Mouse (Mus musculus): ENCODE data around the gene Tiam1. TPM values are rescaled to one million over a fixed set of nuclear protein-coding genes. Genes with fewer than 3 reads are reported as not detected.

The Tiam1 gene
- total RNA-seq, 2 experiments from 2014 or later: 6.4 to 7.1 TPM

DNA sequence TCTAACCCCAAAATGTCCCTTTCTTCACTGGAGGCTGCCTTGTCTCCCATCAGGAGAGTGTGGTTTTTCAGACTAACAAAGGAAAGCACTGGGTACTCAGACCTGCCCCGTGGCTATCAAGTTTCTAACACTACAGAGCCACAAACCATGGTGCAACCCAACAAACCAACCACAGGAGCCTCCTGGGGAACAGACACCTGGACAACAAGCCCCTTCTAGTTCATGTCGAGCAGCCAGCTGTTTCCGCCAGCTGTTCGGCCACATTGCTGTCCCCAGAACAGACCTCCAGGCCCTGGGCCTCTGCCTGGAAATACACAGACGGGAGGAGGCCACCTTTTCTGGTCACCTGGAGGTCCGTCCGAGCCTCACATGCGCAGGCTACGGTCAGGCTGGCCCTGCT lies 21.1 kb downstream of the Tiam1 start:
- Histone ChIP-seq H3K27ac (no peak overlapping the region), H3K4me3 (no peak overlapping the region)
- no peak for DNase-seq
- TF ChIP-seq CTCF (IDR thresholded peaks at IDR 0.05): no peak
- intact Hi-C loops (cut with DNase I): no loop called here

DNA sequence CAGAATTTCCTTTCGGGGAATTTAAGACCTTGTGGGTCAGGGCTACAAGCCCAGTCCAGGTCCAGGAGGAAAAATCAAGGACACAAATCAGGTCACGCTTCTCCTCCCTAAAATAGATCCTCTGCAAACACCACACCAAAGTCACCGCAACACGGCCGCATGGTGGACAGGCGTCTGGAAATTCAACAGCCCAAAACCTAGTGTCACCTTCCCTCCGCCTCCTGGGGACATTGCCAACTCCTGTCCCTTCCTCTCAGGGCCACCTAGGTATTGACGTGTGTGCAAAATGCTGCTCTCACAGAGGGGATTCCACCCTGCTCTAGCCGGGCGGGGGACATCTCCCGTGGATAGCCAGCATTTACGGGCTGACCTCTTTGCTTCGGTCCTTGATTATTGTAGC lies 21.8 kb downstream of the Tiam1 start:
- intact Hi-C loops (cut with DNase I): no loop called here
- no peak for TF ChIP-seq CTCF (IDR thresholded peaks at IDR 0.05)
- no peak overlapping the region for H3K4me3 ChIP-seq
- no peak for DNase-seq
- H3K27ac ChIP-seq: no peak overlapping the region

DNA sequence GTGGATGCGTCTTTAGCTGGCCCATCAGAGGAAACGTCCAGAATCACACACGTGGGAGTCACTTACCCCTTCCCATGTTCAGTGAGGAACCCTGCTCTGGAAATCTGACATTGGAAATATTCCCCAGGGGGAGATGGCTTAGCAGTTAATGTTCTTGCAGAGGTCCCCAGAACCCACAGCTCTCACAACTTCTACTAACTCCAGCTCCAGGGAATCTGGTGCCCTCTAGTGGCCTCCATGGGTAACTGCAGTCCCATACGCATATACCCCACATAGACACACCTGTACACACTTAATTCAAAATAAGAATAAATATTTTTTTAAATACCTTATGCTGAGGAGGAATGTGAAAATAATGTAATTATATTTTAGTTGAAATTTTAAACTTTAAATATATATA lies 23.6 kb downstream of the Tiam1 start:
- no peak for DNase-seq
- TF ChIP-seq CTCF (IDR thresholded peaks at IDR 0.05): peak; percentile 53

DNA sequence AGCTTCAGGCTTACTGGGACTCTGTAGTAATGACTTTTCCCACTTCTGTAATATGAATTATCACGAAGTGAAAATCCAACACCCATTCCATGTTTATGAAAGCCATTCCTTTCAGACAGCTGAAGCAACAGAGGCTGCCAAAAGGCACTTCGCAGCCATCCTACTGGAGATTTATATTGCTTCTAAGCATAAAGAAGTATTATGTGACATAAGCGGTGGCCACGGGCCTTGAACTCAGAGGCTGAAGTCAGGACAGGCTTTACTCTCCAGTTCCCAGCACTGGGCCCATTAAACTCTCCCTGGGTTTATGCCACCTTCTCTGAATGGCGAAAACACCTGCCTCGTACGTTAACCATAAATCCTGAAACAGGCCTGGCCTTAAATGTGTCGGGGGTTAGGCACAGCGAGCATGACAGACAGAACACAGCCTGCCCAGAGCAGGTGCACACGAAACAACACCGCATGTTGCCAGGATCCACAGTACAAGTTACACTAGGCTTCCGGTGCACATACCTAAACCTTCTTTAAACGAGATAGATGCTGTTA lies 26.9 kb downstream of the Tiam1 start:
- DNase-seq: no peak
- TF ChIP-seq CTCF (IDR thresholded peaks at IDR 0.05): no peak
- intact Hi-C loops (cut with DNase I): no loop called here

More for the DNA sequence above, 23.6 kb downstream of the Tiam1 start:
- Histone ChIP-seq H3K27ac (no peak overlapping the region), H3K4me3 (no peak overlapping the region)
- intact Hi-C loops (cut with DNase I): no loop called here

DNA sequence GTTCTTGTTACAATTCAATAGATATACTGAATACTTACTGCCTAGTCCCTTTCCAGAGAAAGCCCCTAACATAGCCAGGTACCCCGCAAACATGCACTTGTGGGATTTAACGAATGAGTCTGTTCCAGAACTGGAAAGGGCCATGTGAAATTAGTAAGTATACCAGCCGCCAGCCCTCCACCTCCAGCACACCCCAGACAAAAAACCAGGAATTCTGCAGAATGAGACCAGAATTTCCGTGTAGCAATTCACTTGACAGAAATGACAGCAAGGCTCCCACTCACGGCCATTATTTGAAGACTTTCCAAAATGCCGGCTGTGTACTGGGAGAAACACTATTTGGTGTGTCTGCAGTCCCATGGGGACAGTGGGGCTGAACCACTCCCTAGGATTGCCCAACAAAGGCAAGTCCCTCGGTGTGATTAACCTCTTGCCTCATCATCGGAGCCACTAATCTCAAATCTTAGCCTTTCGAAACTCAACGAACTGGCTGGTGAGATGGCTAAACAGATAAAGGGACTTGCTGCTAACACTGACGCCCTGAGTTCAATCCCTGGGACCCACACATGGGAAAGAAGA lies 30.9 kb downstream of the Tiam1 start:
- DNase-seq: peak; percentile 51
- intact Hi-C loops (cut with DNase I): no loop called here
- TF ChIP-seq CTCF (IDR thresholded peaks at IDR 0.05): no peak
- Histone ChIP-seq H3K4me3 (no peak overlapping the region), H3K27ac (no peak overlapping the region)

More for the DNA sequence above, 26.9 kb downstream of the Tiam1 start:
- Histone ChIP-seq H3K4me3 (no peak overlapping the region), H3K27ac (no peak overlapping the region)

DNA sequence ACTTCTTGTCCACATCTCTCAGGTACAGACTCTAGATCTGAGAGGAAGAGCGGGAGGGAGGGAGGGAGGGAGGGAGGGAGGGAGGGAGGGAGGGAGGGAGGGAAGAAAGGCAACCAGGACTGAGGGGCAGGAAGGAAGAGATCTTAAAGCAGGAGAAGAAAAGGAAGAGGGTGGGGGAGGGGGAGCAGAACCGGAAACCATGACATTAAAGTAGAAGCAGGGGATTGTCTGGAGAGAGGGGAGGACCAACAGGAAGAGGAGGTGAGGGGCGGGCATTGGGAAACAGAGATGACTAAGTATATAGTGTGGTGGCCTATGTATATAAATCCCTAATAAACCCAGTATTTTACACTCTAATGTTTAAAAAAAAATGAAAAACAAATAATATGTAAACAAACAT lies 34.1 kb downstream of the Tiam1 start:
- DNase-seq: no peak
- no peak for TF ChIP-seq CTCF (IDR thresholded peaks at IDR 0.05)
- Histone ChIP-seq H3K27ac (no peak overlapping the region), H3K4me3 (no peak overlapping the region)
- intact Hi-C loops (cut with DNase I): no loop called here

DNA sequence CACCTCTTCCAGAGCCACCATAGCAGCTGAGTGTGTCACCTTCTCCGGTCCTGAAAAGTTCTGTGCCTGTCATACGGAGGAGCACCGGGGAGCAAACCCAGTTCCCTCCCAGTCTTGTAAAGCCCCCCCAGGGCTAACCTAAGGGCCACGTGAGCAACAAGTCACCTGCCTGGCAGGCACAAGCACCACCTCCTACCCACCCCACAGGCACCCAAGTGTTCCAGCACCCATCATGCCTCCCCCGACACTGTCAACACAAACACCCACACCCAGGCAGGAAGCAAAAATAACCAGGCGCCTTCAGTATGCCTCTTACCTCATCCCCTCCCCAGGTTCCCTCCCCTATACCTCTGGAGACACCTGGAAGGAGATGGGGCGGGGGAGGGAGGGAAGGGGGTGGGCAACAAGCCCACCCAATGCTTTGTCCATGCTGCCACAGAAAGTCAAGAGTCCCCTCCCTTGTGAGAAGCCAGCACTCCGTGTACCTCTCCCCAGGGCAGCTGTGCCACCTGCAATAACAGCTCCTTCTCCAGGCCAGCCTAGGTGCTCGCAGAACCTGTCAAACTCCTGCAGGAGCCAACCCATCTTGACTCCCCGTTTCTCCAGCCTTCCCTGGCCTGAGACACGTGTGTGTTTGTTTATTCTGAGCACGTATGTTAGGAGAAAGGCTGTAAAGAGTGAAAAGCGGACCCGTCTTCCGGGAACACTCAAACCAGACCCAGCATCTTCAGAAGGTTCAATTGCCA lies 38.7 kb downstream of the Tiam1 start:
- intact Hi-C loops (cut with DNase I): no loop called here
- no peak for DNase-seq
- Histone ChIP-seq H3K4me3 (no peak overlapping the region), H3K27ac (no peak overlapping the region)
- TF ChIP-seq CTCF (IDR thresholded peaks at IDR 0.05): no peak

DNA sequence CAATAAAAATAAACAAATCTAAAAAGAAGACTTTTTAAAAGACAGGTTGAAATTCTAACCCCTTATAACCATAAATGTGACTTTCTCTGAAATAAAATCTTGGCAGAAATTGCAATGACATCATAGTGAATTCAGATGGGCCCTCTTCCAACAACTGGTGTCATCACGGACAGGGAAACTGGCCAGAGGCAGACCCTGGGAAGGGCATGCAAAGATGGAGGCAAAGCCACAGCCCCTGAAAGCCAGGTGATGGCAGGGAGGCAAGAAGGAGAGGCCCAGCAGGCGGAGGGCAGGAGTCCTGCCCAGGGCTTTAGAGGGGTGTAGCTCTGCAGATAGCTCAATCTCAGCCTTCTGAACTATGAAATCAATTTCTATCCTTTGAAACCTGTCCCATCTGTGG lies 39.8 kb downstream of the Tiam1 start:
- H3K4me3 ChIP-seq: no peak overlapping the region
- DNase-seq: no peak
- intact Hi-C loops (cut with DNase I): no loop called here
- H3K27ac ChIP-seq: no peak overlapping the region
- no peak for TF ChIP-seq CTCF (IDR thresholded peaks at IDR 0.05)

DNA sequence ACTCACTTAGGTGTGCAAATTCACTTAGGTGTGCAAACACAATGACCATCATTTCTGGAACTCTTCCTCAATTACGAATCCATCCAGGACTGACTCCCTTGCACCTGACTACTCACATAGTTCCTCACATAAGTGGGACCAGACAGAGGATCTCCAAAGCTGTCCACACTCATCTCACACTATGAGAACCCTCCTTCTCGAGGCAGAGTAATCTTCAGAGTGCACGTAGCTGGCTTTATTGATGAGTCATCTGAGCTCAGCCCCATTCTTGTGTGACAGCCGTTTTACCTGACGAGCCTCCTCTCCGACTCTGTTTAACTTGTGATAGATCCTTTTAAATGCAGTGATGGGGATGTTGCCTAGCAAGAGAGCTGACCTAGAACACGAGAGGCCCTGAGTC lies 41.0 kb downstream of the Tiam1 start:
- TF ChIP-seq CTCF (IDR thresholded peaks at IDR 0.05): no peak
- no peak for DNase-seq
- no peak overlapping the region for H3K27ac ChIP-seq
- intact Hi-C loops (cut with DNase I): no loop called here
- no peak overlapping the region for H3K4me3 ChIP-seq

DNA sequence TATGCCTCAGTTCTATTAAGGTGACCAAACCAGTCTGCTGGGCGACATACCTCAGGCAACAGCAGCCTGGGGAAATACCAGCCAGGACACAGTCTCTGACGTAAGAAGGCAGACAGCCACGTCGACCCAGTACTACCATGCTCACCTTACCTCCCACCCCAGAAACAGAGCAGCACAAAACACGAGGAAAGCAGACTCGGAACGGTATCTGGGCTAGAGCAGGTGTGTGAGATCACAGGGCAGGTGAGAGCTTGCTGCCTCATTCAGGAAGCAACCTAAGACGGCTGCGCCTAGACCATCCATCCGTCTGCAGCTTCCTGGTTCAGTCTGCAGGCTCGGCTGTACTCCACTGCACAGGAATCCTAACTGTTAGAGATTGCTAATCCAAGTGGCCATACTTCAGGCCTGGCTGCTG lies 45.4 kb downstream of the Tiam1 start:
- no peak for TF ChIP-seq CTCF (IDR thresholded peaks at IDR 0.05)
- intact Hi-C loops (cut with DNase I): no loop called here
- DNase-seq: no peak
- H3K4me3 ChIP-seq: no peak overlapping the region
- H3K27ac ChIP-seq: no peak overlapping the region

DNA sequence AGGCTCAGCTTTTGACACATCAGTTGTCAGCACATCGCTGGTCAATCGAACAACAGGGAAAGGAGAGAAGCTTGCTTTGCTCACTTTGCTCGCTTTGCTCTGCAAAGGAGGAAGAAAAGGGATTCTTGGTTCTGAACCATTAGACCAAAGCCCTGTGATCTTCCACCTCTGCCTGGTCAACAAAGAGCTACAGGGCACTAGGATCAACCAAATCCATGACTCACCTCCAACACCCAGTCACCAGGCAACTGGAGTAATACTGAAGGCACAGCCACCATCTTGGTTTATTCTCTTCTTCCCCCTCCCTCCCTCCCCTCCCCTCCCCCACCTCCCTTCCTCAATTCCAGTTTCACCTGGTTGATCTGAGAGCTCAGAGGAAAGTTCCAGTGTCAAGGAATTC lies 45.8 kb downstream of the Tiam1 start:
- TF ChIP-seq CTCF (IDR thresholded peaks at IDR 0.05): no peak
- intact Hi-C loops (cut with DNase I): no loop called here

DNA sequence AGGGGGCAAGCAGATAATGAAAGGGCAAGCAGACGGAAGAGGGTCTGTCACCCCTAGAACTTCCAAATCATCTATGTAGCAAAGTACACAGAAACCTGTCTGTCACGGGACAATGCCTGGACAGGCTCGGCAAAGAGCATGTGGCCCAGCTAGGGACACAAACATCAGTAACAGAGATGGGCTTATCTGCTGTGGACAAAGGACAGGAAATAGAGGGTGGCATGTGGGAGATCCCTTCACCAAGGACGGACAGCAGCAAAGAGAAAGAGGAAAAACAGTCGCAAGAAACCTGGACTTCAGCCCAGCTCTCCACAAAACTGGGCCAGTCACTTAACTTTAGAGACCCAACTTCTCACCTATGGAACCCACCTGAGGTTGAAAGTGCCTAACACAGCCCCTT lies 47.6 kb downstream of the Tiam1 start:
- no peak for DNase-seq
- Histone ChIP-seq H3K4me3 (no peak overlapping the region), H3K27ac (no peak overlapping the region)
- intact Hi-C loops (cut with DNase I): no loop called here
- TF ChIP-seq CTCF (IDR thresholded peaks at IDR 0.05): no peak

More for the DNA sequence above, 45.8 kb downstream of the Tiam1 start:
- no peak for DNase-seq
- no peak overlapping the region for H3K27ac ChIP-seq
- H3K4me3 ChIP-seq: no peak overlapping the region

DNA sequence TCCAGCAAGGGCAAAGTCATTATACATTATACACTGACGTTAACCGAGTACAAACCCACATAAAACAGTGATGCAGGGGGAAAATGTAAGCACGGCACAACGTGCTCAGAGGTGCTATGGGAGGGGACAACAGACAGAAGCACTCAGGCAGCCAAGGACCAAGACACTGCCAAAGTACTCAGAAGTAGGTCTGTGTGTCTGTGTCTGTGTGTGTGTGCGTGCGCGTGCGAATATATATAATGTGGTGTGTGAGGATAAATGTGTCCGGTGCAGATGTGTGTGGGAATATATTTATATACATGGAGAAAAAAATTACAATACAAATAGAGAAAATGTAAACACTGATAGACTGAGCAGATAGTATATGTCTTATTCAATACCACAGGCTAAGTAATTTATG lies 50.6 kb downstream of the Tiam1 start:
- no peak overlapping the region for H3K27ac ChIP-seq
- intact Hi-C loops (cut with DNase I): no loop called here
- no peak for TF ChIP-seq CTCF (IDR thresholded peaks at IDR 0.05)
- DNase-seq: no peak
- H3K4me3 ChIP-seq: no peak overlapping the region

DNA sequence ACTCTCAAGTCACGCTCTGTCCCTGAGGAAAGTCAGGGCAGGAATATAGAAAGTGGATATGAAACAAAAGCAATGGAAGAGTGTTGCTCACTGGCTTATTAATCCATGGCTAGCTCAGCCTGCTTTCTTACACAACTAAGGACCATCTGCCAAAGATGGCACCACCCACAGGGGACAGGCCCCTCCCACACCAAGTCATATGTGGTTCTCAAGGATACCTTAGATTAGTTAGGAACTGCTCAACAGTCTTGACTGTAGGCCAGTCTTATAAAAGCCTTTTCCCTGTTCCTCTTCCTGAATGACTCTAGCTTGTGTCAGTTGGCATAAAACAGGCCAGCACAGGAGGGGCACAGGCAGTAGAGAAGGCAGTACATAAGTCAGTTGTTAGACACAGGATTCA lies 51.7 kb downstream of the Tiam1 start:
- no peak for TF ChIP-seq CTCF (IDR thresholded peaks at IDR 0.05)
- H3K27ac ChIP-seq: no peak overlapping the region
- intact Hi-C loops (cut with DNase I): no loop called here

More for the DNA sequence above, 51.7 kb downstream of the Tiam1 start:
- DNase-seq: no peak
- no peak overlapping the region for H3K4me3 ChIP-seq

Data from gastrocnemius, adult 2 months (tissue).